Mouse (Mus musculus): ENCODE measurements around the gene Ptgis. TPM values are rescaled to one million over a fixed set of nuclear protein-coding genes. Genes with fewer than 3 reads are reported as not detected.

Ptgis gene
- polyA plus RNA-seq, 1 experiment, result 116 TPM

DNA sequence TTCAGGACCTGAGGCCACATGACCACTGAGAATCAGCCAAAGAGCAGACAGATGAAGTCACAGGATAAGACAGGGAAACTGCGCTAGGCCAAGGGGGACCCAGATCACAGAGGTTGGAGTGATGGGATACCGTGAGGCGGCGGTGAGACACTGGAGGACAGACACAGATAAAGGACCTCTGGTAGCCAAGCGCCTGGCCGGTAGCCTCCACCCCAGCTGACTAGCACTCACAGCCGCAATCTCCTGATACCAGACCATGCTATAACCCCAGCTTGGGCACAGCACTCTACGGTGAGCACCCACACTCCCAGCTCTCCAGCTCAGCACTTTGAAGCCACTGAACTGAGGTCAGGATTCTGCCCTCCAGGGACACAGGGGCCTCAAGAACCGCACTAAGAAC, 76.8 kb downstream of the Ptgis start:
- no peaks in the 10 kb centered on the region for H3K36me3 ChIP-seq (ENCODE audit: control insufficient read depth, insufficient read depth)
- H3ac ChIP-seq (ENCODE audit: control insufficient read depth, insufficient read length), result no peak overlapping the region
- H3K4me2 ChIP-seq (ENCODE audit: low read depth), result no peak overlapping the region
- no peak overlapping the region for H3K4me3 ChIP-seq
- TF ChIP-seq TCF12 (IDR thresholded peaks at IDR 0.05; ENCODE audit: insufficient read depth, poor library complexity, severe bottlenecking) (no peak), SRF (IDR thresholded peaks at IDR 0.05; ENCODE audit: control insufficient read depth, insufficient read length, low read depth) (no peak), POLR2AphosphoS2 (IDR thresholded peaks at IDR 0.05; ENCODE audit: insufficient read length, low read depth) (no peak), TCF3 (IDR thresholded peaks at IDR 0.05; ENCODE audit: insufficient read length, low read depth) (no peak), CEBPB (IDR thresholded peaks at IDR 0.05; ENCODE audit: insufficient read depth, poor library complexity, severe bottlenecking) (no peak), REST (IDR thresholded peaks at IDR 0.05; ENCODE audit: insufficient read depth, insufficient read length) (no peak), POLR2A (IDR thresholded peaks at IDR 0.05; ENCODE audit: insufficient read length, low read depth) (no peak), MAX (IDR thresholded peaks at IDR 0.05; ENCODE audit: low read depth) (no peak), MYOD1 (IDR thresholded peaks at IDR 0.05; ENCODE audit: control insufficient read depth in 1 of 3, insufficient read length in 2 of 3, low read depth in 2 of 3) (no peak), USF1 (IDR thresholded peaks at IDR 0.05; ENCODE audit: low read depth) (no peak), MYOG (IDR thresholded peaks at IDR 0.05; ENCODE audit: control insufficient read depth in 1 of 3, insufficient read depth in 1 of 3, insufficient read length in 2 of 3, low read depth in 2 of 3) (no peak)
- H3K79me2 ChIP-seq (ENCODE audit: control insufficient read depth, insufficient read depth), result no peaks in the 10 kb centered on the region
- H3K27me3 ChIP-seq (ENCODE audit: control insufficient read depth, insufficient read depth, insufficient read length), result no peaks in the 10 kb centered on the region

DNA sequence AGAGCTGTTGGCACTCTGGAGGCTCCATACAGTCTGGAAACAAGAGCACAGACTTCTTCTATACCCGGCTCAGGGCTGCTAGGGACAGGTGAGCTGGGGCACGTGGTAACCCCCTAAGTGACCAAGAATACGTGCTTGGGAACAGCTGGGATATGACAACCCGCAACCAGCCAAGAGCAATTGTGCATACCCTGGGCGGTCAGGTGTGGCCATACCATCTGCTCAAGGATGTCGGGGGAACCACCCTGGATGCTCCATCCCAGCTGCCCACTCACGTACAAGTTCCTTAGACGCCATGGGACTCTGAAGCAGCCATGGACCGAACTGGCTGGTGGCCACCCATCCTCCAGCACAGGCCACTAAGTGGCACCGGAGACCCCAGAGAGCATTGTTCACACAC, 77.3 kb downstream of the Ptgis start:
- H3K4me2 ChIP-seq (ENCODE audit: low read depth), result no peak overlapping the region
- TF ChIP-seq MYOG (IDR thresholded peaks at IDR 0.05; ENCODE audit: control insufficient read depth in 1 of 3, insufficient read depth in 1 of 3, insufficient read length in 2 of 3, low read depth in 2 of 3) (peak in 2 of 3 experiments; percentile 80 to 90), POLR2AphosphoS2 (IDR thresholded peaks at IDR 0.05; ENCODE audit: insufficient read length, low read depth) (no peak), MYOD1 (IDR thresholded peaks at IDR 0.05; ENCODE audit: control insufficient read depth in 1 of 3, insufficient read length in 2 of 3, low read depth in 2 of 3) (peak in 2 of 3 experiments; percentile 54 to 65)
- H3K79me2 ChIP-seq (ENCODE audit: control insufficient read depth, insufficient read depth), result no peaks in the 10 kb centered on the region
- no peak overlapping the region for H3ac ChIP-seq (ENCODE audit: control insufficient read depth, insufficient read length)
- H3K36me3 ChIP-seq (ENCODE audit: control insufficient read depth, insufficient read depth), result no peaks in the 10 kb centered on the region
- no peaks in the 10 kb centered on the region for H3K27me3 ChIP-seq (ENCODE audit: control insufficient read depth, insufficient read depth, insufficient read length)
- no peak overlapping the region for H3K4me3 ChIP-seq

DNA sequence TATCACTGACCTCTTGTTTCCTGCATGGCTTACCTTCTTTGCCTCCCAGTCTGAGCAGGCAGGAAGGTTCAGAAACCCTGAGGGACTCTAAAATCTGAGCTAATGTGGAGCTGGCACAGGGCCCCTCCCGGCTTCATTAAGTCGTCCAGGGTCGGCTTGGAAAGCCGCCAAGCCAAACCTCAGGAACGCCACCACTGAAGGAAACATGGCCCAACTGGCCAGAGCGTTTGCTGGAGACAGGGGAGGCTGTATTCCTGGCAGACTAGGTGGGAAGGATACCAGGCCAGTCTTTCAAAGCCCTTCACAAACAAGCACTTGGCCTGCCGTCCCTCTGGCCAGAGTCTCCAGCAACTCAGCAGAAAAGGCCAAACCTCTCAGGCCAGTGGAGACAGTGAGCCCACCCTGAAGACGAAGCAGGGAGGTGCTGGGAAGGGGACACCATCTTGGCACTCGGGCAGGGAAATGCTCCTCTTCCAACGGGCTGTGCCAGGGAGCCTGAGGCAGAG, 77.8 kb downstream of the Ptgis start:
- H3ac ChIP-seq (ENCODE audit: control insufficient read depth, insufficient read length), result no peak overlapping the region
- H3K27me3 ChIP-seq (ENCODE audit: control insufficient read depth, insufficient read depth, insufficient read length), result no peaks in the 10 kb centered on the region
- no peaks in the 10 kb centered on the region for H3K79me2 ChIP-seq (ENCODE audit: control insufficient read depth, insufficient read depth)
- no peak overlapping the region for H3K4me2 ChIP-seq (ENCODE audit: low read depth)
- TF ChIP-seq USF1 (IDR thresholded peaks at IDR 0.05; ENCODE audit: low read depth) (no peak), E2F4 (IDR thresholded peaks at IDR 0.05; ENCODE audit: insufficient read depth) (no peak), TCF12 (IDR thresholded peaks at IDR 0.05; ENCODE audit: insufficient read depth, poor library complexity, severe bottlenecking) (no peak), TCF3 (IDR thresholded peaks at IDR 0.05; ENCODE audit: insufficient read length, low read depth) (no peak), REST (IDR thresholded peaks at IDR 0.05; ENCODE audit: insufficient read depth, insufficient read length) (no peak), POLR2AphosphoS2 (IDR thresholded peaks at IDR 0.05; ENCODE audit: insufficient read length, low read depth) (no peak), CEBPB (IDR thresholded peaks at IDR 0.05; ENCODE audit: insufficient read depth, poor library complexity, severe bottlenecking) (no peak), MYOD1 (IDR thresholded peaks at IDR 0.05; ENCODE audit: control insufficient read depth in 1 of 3, insufficient read length in 2 of 3, low read depth in 2 of 3) (no peak), MYOG (IDR thresholded peaks at IDR 0.05; ENCODE audit: control insufficient read depth in 1 of 3, insufficient read depth in 1 of 3, insufficient read length in 2 of 3, low read depth in 2 of 3) (no peak), POLR2A (IDR thresholded peaks at IDR 0.05; ENCODE audit: insufficient read length, low read depth) (no peak), MAX (IDR thresholded peaks at IDR 0.05; ENCODE audit: low read depth) (no peak), SRF (IDR thresholded peaks at IDR 0.05; ENCODE audit: control insufficient read depth, insufficient read length, low read depth) (no peak)
- H3K4me3 ChIP-seq, result no peak overlapping the region
- no peaks in the 10 kb centered on the region for H3K36me3 ChIP-seq (ENCODE audit: control insufficient read depth, insufficient read depth)

DNA sequence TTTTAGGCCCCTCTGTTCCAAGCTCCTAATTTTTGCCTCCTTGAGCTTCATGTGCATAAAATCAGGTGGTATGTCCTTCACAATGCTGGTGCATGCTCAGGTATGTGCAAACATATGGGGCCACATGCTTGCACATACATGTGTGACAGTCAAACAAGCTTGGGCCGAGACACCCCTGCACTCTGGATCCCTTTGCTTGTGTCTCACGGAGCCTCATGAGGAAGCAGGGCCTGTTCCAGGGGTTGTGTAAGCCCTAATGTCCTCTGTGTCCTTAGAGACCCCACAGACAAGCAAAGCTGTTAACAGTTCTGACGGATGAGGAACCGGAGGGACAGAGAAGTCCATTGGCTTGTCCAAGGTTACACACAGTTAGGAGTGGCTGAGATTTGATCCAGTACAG, 80.7 kb downstream of the Ptgis start:
- Histone ChIP-seq H3ac (ENCODE audit: control insufficient read depth, insufficient read length) (no peak overlapping the region), H3K4me3 (no peak overlapping the region), H3K4me2 (ENCODE audit: low read depth) (no peak overlapping the region), H3K36me3 (ENCODE audit: control insufficient read depth, insufficient read depth) (no peaks in the 10 kb centered on the region), H3K79me2 (ENCODE audit: control insufficient read depth, insufficient read depth) (no peaks in the 10 kb centered on the region), H3K27me3 (ENCODE audit: control insufficient read depth, insufficient read depth, insufficient read length) (peaks cover 21% of the 10 kb centered on the region)
- no peak for TF ChIP-seq E2F4 (IDR thresholded peaks at IDR 0.05; ENCODE audit: insufficient read depth)
- TF ChIP-seq POLR2AphosphoS2 (IDR thresholded peaks at IDR 0.05; ENCODE audit: insufficient read length, low read depth), result no peak
- no peak for TF ChIP-seq MYOG (IDR thresholded peaks at IDR 0.05; ENCODE audit: control insufficient read depth in 1 of 3, insufficient read depth in 1 of 3, insufficient read length in 2 of 3, low read depth in 2 of 3)
- TF ChIP-seq CEBPB (IDR thresholded peaks at IDR 0.05; ENCODE audit: insufficient read depth, poor library complexity, severe bottlenecking), result no peak
- TF ChIP-seq USF1 (IDR thresholded peaks at IDR 0.05; ENCODE audit: low read depth), result no peak
- TF ChIP-seq MAX (IDR thresholded peaks at IDR 0.05; ENCODE audit: low read depth), result no peak
- no peak for TF ChIP-seq TCF12 (IDR thresholded peaks at IDR 0.05; ENCODE audit: insufficient read depth, poor library complexity, severe bottlenecking)
- no peak for TF ChIP-seq REST (IDR thresholded peaks at IDR 0.05; ENCODE audit: insufficient read depth, insufficient read length)
- TF ChIP-seq TCF3 (IDR thresholded peaks at IDR 0.05; ENCODE audit: insufficient read length, low read depth), result no peak
- no peak for TF ChIP-seq SRF (IDR thresholded peaks at IDR 0.05; ENCODE audit: control insufficient read depth, insufficient read length, low read depth)
- TF ChIP-seq POLR2A (IDR thresholded peaks at IDR 0.05; ENCODE audit: insufficient read length, low read depth), result no peak
- TF ChIP-seq MYOD1 (IDR thresholded peaks at IDR 0.05; ENCODE audit: control insufficient read depth in 1 of 3, insufficient read length in 2 of 3, low read depth in 2 of 3), result no peak

DNA sequence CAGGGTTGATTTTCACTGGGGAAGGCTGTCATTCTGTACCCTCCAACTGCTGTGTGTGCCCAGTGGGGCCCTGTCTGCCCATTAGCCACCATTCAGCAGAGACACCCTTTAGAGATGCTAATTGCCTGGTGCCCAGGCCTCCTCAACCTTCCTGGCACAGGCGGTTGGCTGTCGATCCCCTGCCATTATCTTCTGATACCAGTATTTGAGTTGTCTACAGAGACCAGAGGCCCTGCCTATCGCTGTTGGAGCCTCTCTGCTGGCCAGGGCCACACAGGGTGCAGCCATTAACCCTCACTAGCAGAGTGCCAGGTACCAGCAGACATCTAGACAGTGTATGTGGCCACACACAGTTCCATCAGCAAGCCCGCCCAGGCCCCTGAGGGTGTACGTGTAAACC, 81.6 kb downstream of the Ptgis start:
- no peak overlapping the region for H3K4me3 ChIP-seq
- H3K4me2 ChIP-seq (ENCODE audit: low read depth), result no peak overlapping the region
- H3ac ChIP-seq (ENCODE audit: control insufficient read depth, insufficient read length), result no peak overlapping the region
- H3K27me3 ChIP-seq (ENCODE audit: control insufficient read depth, insufficient read depth, insufficient read length), result peaks cover 30% of the 10 kb centered on the region
- H3K79me2 ChIP-seq (ENCODE audit: control insufficient read depth, insufficient read depth), result no peaks in the 10 kb centered on the region
- TF ChIP-seq E2F4 (IDR thresholded peaks at IDR 0.05; ENCODE audit: insufficient read depth) (no peak), MYOD1 (IDR thresholded peaks at IDR 0.05; ENCODE audit: control insufficient read depth in 1 of 3, insufficient read length in 2 of 3, low read depth in 2 of 3) (no peak), CEBPB (IDR thresholded peaks at IDR 0.05; ENCODE audit: insufficient read depth, poor library complexity, severe bottlenecking) (no peak), USF1 (IDR thresholded peaks at IDR 0.05; ENCODE audit: low read depth) (no peak), TCF12 (IDR thresholded peaks at IDR 0.05; ENCODE audit: insufficient read depth, poor library complexity, severe bottlenecking) (no peak), SRF (IDR thresholded peaks at IDR 0.05; ENCODE audit: control insufficient read depth, insufficient read length, low read depth) (no peak), MYOG (IDR thresholded peaks at IDR 0.05; ENCODE audit: control insufficient read depth in 1 of 3, insufficient read depth in 1 of 3, insufficient read length in 2 of 3, low read depth in 2 of 3) (no peak), POLR2A (IDR thresholded peaks at IDR 0.05; ENCODE audit: insufficient read length, low read depth) (no peak), TCF3 (IDR thresholded peaks at IDR 0.05; ENCODE audit: insufficient read length, low read depth) (no peak), POLR2AphosphoS2 (IDR thresholded peaks at IDR 0.05; ENCODE audit: insufficient read length, low read depth) (no peak), MAX (IDR thresholded peaks at IDR 0.05; ENCODE audit: low read depth) (no peak), REST (IDR thresholded peaks at IDR 0.05; ENCODE audit: insufficient read depth, insufficient read length) (no peak)
- no peaks in the 10 kb centered on the region for H3K36me3 ChIP-seq (ENCODE audit: control insufficient read depth, insufficient read depth)

Measured in myocyte (in vitro differentiated cells).